Mouse (Mus musculus) stomach, embryonic 16.5 days (tissue): ENCODE data around the gene Bspry. TPM values are rescaled to one million over a fixed set of nuclear protein-coding genes. Genes with fewer than 3 reads are reported as not detected.

Source experiments
- ATAC-seq: fragments of 200-750 bp; cut with Nextera tagmentation; 2 replicates; pipeline ENCODE4 v1.8.0; 2017; ENCODE audit warnings: moderate number of reproducible peaks, moderate TSS enrichment; ENCODE audit not compliant: insufficient read depth, low FRiP score
- H3K27ac ChIP-seq: fragments of 300-500 bp; sonication (generic); 2 replicates; pipeline ENCODE4 v1.5.1; 2014; ENCODE audit warnings: low read length
- H3K27me3 ChIP-seq: fragments of 300-500 bp; sonication (generic); 2 replicates; pipeline ENCODE4 v1.6.1; 2014; ENCODE audit warnings: low read length, control low read depth, mixed read lengths; ENCODE audit not compliant: control insufficient read depth, insufficient read depth
- H3K36me3 ChIP-seq: fragments of 300-500 bp; sonication (generic); 2 replicates; pipeline ENCODE4 v1.6.1; 2014; ENCODE audit warnings: low read length; ENCODE audit not compliant: control insufficient read depth, insufficient read depth
- H3K4me1 ChIP-seq: fragments of 300-500 bp; sonication (generic); 2 replicates; pipeline ENCODE4 v1.6.1; 2014; ENCODE audit warnings: low read length, control low read depth, mixed read lengths; ENCODE audit not compliant: control insufficient read depth, insufficient read depth
- H3K4me2 ChIP-seq: fragments of 300-500 bp; sonication (generic); 2 replicates; pipeline ENCODE4 v1.6.1; 2014; ENCODE audit warnings: low read depth, low read length, mixed read lengths
- H3K4me3 ChIP-seq: fragments of 300-500 bp; sonication (generic); replicated peaks from 2 replicates; pipeline ENCODE4 v1.5.1; 2014; ENCODE audit warnings: mild to moderate bottlenecking, low read length
- H3K9ac ChIP-seq: fragments of 300-500 bp; sonication (generic); 2 replicates; pipeline ENCODE4 v1.6.1; 2014; ENCODE audit warnings: low read length
- H3K9me3 ChIP-seq: fragments of 300-500 bp; sonication (generic); replicated peaks from 2 replicates; pipeline ENCODE4 v1.6.1; 2016; ENCODE audit warnings: low read length, control low read depth; ENCODE audit not compliant: control insufficient read depth
- WGBS: fragments of 180-500 bp; shearing (Covaris S2); extraction: QIAGEN DNeasy Blood & Tissue Kit; methylation state at CpG from one replicate; pipeline ENCODE4 v1.1.7; 2014; 5-methylcytosine and 5-hydroxymethylcytosine counted together
- polyA plus RNA-seq: library from polyadenylated mRNA; unstranded; fragments of >200 nt; fragmentation: Nextera tagmentation; extraction: Ambion mirVana; gene quantifications from 2 replicates; pipeline ENCODE4 v1.2.1, GENCODE M21; 2015

Gene Bspry
- polyA plus RNA-seq, 1 experiment from 2014 or later: 29.3 TPM

DNA sequence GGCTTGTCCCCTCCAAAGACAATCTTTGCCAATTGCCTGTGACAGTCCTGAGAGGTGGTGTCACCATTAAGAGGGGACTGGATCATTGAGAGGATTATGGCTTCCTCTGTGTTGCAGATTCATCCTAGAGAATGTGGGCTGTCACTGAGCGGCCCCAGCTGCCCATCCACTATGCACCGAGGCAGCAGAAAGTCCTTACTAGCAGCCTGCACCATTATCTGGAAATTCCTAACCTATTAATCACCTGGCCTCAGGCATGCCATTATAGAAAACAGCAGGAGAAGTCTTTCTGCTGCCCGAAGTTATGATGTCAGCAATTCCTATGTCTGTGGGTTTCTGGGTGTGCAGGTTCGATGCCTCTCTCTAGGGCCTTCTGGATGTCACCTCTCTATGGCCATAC, 38.9 kb upstream of the Bspry start:
- WGBS: 50% methylated on average over 4 of the region's 4 CpGs
- H3K27ac ChIP-seq: no peak overlapping the region
- H3K36me3 ChIP-seq: no peaks in the 10 kb centered on the region
- H3K4me1 ChIP-seq: no peaks in the 10 kb centered on the region
- H3K9me3 ChIP-seq: no peaks in the 10 kb centered on the region
- no peak overlapping the region for H3K4me2 ChIP-seq
- no peaks in the 10 kb centered on the region for H3K27me3 ChIP-seq
- H3K4me3 ChIP-seq: no peak overlapping the region
- H3K9ac ChIP-seq: no peak overlapping the region
- no peak for ATAC-seq

DNA sequence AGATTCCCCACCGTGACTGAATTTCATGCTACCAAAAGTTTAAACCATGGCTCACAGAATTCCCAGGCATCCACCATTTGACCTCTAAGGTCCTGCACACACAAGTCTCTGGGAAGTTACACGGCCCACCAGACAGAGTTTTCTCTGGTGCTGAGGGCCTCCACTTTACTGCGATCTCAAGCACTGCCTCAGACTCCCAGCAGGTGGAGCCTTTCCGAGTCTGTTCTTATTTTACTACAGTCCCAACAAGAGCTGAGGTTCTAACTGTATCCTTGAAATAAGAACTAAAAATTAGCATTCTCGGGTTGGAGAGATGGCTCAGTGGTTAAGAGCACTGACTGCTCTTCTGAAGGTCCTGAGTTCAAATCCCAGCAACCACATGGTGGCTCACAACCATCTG, 24.9 kb upstream of the Bspry start:
- H3K36me3 ChIP-seq: no peaks in the 10 kb centered on the region
- H3K27ac ChIP-seq: no peak overlapping the region
- no peak overlapping the region for H3K9ac ChIP-seq
- no peaks in the 10 kb centered on the region for H3K4me1 ChIP-seq
- H3K4me2 ChIP-seq: no peak overlapping the region
- no peak overlapping the region for H3K4me3 ChIP-seq
- H3K27me3 ChIP-seq: no peaks in the 10 kb centered on the region
- 56% methylated on average over 5 of the region's 5 CpGs for WGBS
- ATAC-seq: 0 out of 2 replicates have a peak, but pooled peaks have one; percentile 40
- no peaks in the 10 kb centered on the region for H3K9me3 ChIP-seq

DNA sequence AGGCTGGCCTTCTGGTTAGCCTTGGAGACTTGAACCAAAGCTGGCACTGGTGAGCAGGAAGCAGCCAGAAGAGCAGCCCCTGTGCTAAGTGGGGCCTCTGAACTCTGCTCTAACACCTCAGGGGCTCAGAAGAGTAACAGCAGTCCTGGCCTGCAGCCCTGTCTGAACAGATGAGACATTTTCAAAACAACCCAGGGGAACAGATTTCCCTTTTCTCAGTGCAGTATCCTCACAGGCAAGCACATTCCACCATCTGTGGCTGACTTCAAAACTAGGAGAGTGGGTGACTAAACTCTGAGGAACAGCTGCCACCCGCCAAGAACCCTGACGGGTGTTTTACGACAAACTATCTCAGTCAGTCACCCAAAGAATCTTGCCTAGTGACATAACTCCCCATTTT, 20.8 kb upstream of the Bspry start:
- H3K9me3 ChIP-seq: no peaks in the 10 kb centered on the region
- H3K36me3 ChIP-seq: no peaks in the 10 kb centered on the region
- H3K4me2 ChIP-seq: no peak overlapping the region
- ATAC-seq: no peak; the same call in 1 of the 2 replicates
- no peak overlapping the region for H3K4me3 ChIP-seq
- 62% methylated on average over 3 of the region's 3 CpGs for WGBS
- no peaks in the 10 kb centered on the region for H3K27me3 ChIP-seq
- no peaks in the 10 kb centered on the region for H3K4me1 ChIP-seq
- H3K9ac ChIP-seq: no peak overlapping the region
- no peak overlapping the region for H3K27ac ChIP-seq

DNA sequence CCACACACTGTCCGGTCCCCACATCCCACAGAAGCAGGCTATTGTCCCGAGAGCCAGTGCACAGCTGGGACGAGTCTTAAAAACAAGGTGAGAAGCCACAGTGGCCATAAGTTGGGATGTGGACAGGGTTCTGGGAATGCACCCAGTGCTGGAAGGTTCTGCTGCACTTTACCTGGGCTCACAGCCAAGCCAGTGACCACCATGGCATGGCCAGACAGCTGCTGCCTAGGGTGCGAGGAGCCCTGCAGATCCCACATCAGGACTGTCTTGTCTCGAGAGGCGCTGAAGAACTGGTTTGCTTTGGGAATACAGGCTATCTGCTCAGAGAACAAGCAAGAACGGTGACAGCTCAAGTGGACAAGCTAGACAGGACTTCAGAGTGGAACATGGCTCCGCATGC, 19.5 kb upstream of the Bspry start:
- 89% methylated on average over 8 of the region's 8 CpGs for WGBS
- H3K9ac ChIP-seq: no peak overlapping the region

DNA sequence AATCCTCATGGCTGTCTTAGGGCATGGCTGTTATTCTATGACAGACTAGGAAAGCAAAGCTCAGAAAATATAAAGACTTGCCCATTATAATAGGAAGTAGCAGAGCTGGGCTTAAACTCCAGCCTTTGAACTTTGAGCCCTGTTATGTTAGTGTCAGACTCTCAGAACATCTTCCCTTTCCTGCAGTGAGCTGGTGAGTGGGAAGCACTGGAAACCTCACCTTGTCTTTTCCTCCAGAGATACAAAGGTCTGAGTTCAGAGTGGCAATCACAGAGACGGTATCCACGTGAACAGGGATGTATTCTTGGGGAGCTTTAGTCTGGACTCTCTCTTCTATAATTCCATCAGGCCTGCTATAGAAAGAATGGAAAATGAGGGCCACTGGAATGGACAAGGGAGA, 16.7 kb upstream of the Bspry start:
- H3K4me3 ChIP-seq: no peak overlapping the region
- no peaks in the 10 kb centered on the region for H3K27me3 ChIP-seq
- no peak overlapping the region for H3K27ac ChIP-seq
- ATAC-seq: no peak
- H3K9ac ChIP-seq: no peak overlapping the region
- no peaks in the 10 kb centered on the region for H3K9me3 ChIP-seq
- H3K4me1 ChIP-seq: no peaks in the 10 kb centered on the region
- H3K4me2 ChIP-seq: no peak overlapping the region
- H3K36me3 ChIP-seq: no peaks in the 10 kb centered on the region
- 85% methylated on average over 2 of the region's 2 CpGs for WGBS

More for the DNA sequence above, 19.5 kb upstream of the Bspry start:
- Histone ChIP-seq H3K27ac (no peak overlapping the region), H3K36me3 (no peaks in the 10 kb centered on the region), H3K27me3 (no peaks in the 10 kb centered on the region), H3K4me2 (no peak overlapping the region), H3K4me3 (no peak overlapping the region), H3K9me3 (no peaks in the 10 kb centered on the region), H3K4me1 (no peaks in the 10 kb centered on the region)
- ATAC-seq: no peak

DNA sequence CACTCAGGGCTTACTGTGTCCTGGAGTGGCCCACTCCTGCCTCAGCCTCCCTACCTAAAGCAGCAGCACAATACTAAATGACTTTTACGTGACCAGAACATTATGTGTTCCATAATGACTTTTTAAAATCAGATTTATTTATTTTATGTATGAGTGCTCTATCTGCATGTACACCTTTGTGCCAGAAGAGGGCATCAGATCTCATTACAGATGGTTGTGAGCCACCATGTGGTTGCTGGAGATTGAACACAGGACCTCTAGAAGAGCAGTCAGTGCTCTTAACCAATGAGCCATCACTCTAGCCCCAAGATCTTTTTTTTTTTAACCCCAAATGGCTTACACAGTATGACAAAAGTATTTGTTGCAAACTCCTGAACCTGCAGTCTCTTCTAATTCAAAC, 11.7 kb upstream of the Bspry start:
- no peak for ATAC-seq
- Histone ChIP-seq H3K27ac (no peak overlapping the region), H3K9me3 (no peaks in the 10 kb centered on the region), H3K36me3 (no peaks in the 10 kb centered on the region), H3K27me3 (no peaks in the 10 kb centered on the region), H3K4me3 (no peak overlapping the region), H3K9ac (no peak overlapping the region), H3K4me2 (no peak overlapping the region), H3K4me1 (0 out of 2 replicates have a peak, but pooled peaks cover 5% of the 10 kb centered on the region)
- WGBS: 87% methylated on average over 1 of the region's 1 CpGs

DNA sequence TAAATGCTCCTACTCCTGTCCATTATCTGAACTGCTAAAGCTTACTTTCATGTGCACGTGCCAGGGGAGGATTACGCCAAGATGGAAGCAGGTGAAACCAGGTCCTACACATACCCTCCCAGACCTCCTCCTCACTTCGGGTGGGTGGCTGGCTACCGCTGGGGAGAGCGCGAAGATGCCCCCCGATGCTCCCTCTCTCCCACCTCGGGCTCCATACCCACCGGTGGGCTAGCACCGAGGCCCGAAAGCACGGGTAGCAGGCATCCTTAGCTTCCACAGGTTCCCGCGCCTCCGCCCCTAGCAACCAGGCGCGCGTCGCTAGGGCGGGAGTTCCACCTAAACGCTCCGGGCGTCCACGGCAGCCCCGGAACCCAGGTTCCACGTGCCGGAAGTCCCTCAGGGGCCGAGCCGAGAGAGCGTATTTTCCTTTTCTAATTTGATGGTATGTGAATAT, 9.2 kb upstream of the Bspry start, which contains the start of gene Wdr31:
Gene Wdr31 (minus strand): TSS at position 299 of the 454 bp plus-strand sequence.
- under 1% methylated on average over 30 of the region's 30 CpGs for WGBS
- Histone ChIP-seq H3K27ac (no peak within 1 kb of the TSS), H3K9ac (peak within 1 kb of the TSS; percentile 70)

DNA sequence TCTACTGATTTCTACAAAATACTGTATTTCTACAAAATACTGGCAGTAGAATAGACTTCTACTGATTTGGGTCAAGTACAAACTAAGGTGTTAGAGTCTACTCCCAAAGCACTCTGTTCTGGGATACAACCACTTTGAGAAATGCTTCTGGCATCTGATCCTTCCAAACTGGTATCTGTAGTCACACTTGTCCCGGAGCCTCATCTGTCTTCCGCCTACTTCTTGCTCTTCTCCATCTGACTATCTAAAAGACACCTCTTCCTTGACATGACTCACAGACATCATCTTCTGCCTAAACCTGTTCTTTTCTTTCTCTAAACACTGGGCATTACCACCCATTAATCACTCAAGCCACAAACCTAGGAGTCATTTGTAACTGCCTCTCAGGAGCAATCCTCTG, 7.8 kb upstream of the Bspry start:
- Histone ChIP-seq H3K9me3 (no peaks in the 10 kb centered on the region), H3K27ac (no peak overlapping the region), H3K4me3 (no peak overlapping the region), H3K27me3 (no peaks in the 10 kb centered on the region), H3K4me2 (no peak overlapping the region), H3K9ac (no peak overlapping the region), H3K4me1 (peaks cover 5% of the 10 kb centered on the region; the same call in 1 of the 2 replicates), H3K36me3 (no peaks in the 10 kb centered on the region)
- WGBS: 90% methylated on average over 2 of the region's 2 CpGs
- ATAC-seq: no peak

More for the DNA sequence above, 9.2 kb upstream of the Bspry start, which contains the start of gene Wdr31:
- Histone ChIP-seq H3K4me3 (peak within 1 kb of the TSS; percentile 75), H3K27me3 (no peaks in the 10 kb centered on the region), H3K36me3 (no peaks in the 10 kb centered on the region), H3K4me1 (0 out of 2 replicates have a peak, but pooled peaks cover 5% of the 10 kb centered on the region), H3K9me3 (no peaks in the 10 kb centered on the region), H3K4me2 (peak within 1 kb of the TSS; percentile 78)
- peak; percentile 89 for ATAC-seq

DNA sequence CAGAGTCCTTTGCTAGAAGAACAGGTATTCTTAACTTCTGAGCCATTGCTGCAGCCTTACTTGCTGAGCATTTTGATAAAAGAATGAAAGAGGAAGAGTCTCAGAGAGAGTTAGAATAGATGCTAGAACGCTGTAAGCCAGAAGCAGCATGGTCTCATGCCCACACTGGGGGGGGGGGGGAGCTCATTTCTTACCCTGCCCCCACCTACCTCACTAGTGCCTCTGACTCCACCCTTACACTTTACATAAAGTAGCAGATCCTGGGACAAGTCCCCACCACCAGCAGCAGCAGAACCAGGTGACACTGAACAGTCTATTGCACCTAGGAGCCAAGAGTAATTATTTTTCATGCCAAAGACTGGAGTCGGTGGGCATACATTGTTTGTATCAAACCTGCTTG, 4.7 kb upstream of the Bspry start:
- Histone ChIP-seq H3K9ac (no peak overlapping the region), H3K4me2 (no peak overlapping the region), H3K27me3 (no peaks in the 10 kb centered on the region), H3K36me3 (no peaks in the 10 kb centered on the region), H3K9me3 (no peaks in the 10 kb centered on the region), H3K27ac (no peak overlapping the region), H3K4me3 (no peak overlapping the region), H3K4me1 (peaks cover 6% of the 10 kb centered on the region)
- no peak for ATAC-seq
- 66% methylated on average over 2 of the region's 2 CpGs for WGBS
